9 mouse cellular contexts compared by ENCODE assay signal in the genomic region with DNA sequence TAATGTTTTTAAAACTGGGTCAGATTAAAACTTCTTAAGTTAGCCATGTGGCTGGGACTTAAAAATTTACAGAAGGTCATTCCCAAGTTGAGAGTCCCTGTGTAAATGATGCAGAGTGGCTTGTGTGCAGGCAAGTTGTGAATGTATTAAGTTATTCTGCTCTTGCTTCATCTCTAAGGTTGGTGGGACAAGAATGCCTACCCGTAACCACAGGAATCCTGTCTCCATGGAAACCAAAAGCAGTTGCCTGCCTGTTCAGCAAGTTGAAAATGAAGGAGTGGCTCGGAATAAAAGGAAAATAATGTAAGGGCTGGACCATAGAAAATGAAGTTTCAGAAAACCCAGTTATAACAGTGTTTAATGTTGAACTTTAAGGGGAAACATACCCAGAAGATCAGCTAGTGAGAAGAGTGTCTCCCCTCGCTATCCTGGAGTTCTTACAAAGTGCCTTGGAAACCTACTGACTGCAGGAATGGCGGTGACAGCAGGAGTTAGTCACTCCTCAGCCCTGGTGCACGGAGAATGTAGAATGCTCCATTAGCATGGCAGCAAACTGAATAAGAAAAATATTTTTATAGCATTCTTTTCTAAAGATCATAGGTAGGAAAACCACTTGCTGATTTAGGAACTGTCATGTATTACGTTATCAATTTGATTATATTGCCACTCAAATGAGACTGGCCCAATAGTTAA. TPM values are rescaled to one million over a fixed set of nuclear protein-coding genes. Genes with fewer than 3 reads are reported as not detected.
DNase-seq lines count a peak whose midpoint lies in the region; ATAC-seq and TF ChIP-seq lines count a peak whose summit lies in the region.
"Had no signal": no experiment of that assay in that cellular context is flagged by ENCODE, and none has a peak within 500 bp of the region (broad histone marks: within the 10 kb centered on the region; RNA-seq: fewer than 3 reads in every experiment).

No protein-coding gene starts in this region.

- peaks cover 13% of the 10 kb centered on the region for H3K4me1 ChIP-seq in hindbrain, embryonic 13.5 days (replicated peaks)
- H3K4me1 ChIP-seq in midbrain, embryonic 10.5 days = peaks cover 21% of the 10 kb centered on the region
- H3K4me1 ChIP-seq: liver, embryonic 15.5 days had no signal

- ATAC-seq in hindbrain, embryonic 13.5 days (ENCODE audit: low FRiP score) = no peak

- no peaks in the 10 kb centered on the region for H3K27me3 ChIP-seq in hindbrain, embryonic 13.5 days
- H3K27me3 ChIP-seq in midbrain, embryonic 10.5 days (ENCODE audit: low read depth, poor library complexity, severe bottlenecking) = no peaks in the 10 kb centered on the region
- H3K27me3 ChIP-seq: liver, embryonic 15.5 days had no signal

- H3K4me3 ChIP-seq in gastrocnemius, adult 2 months = no peak overlapping the region
- H3K4me3 ChIP-seq in hindbrain, embryonic 13.5 days = no peak overlapping the region
- H3K4me3 ChIP-seq in midbrain, embryonic 10.5 days = no peak overlapping the region
- H3K4me3 ChIP-seq: liver, embryonic 15.5 days had no signal

- H3K9me3 ChIP-seq in hindbrain, embryonic 13.5 days = no peaks in the 10 kb centered on the region
- no peaks in the 10 kb centered on the region for H3K9me3 ChIP-seq in midbrain, embryonic 10.5 days (replicated peaks)
- H3K9me3 ChIP-seq: liver, embryonic 15.5 days had no signal

- no peak for TF ChIP-seq CTCF in gastrocnemius, adult 2 months (IDR thresholded peaks at IDR 0.05)

- intact Hi-C loops in gastrocnemius, adult 2 months (cut with DNase I) = no loop called here
- intact Hi-C loops in gastrocnemius, postnatal 14 days (cut with DNase I; ENCODE audit: low total_unique reads) = loop anchor here (5.0 kb wide), 1 partner anchor 35 kb away; no protein-coding TSS in a partner anchor

- peak overlapping the region; percentile 4; the same call in 1 of the 2 replicates for H3K27ac ChIP-seq in gastrocnemius, adult 2 months
- peak overlapping the region; percentile 45; the same call in 1 of the 2 replicates for H3K27ac ChIP-seq in hindbrain, embryonic 13.5 days
- peak overlapping the region; percentile 71 for H3K27ac ChIP-seq in midbrain, embryonic 10.5 days (replicated peaks)
- H3K27ac ChIP-seq: liver, embryonic 15.5 days had no signal

- H3K36me3 ChIP-seq in hindbrain, embryonic 13.5 days = peaks cover 28% of the 10 kb centered on the region
- peaks cover 44% of the 10 kb centered on the region for H3K36me3 ChIP-seq in midbrain, embryonic 10.5 days

- DNase-seq in gastrocnemius, adult 2 months = no peak
- DNase-seq in gastrocnemius, postnatal 14 days = no peak
- peak; percentile 39 for DNase-seq in brain, embryonic 18.5 days (ENCODE audit: low read depth, low spot score)
- peak; percentile 38 for DNase-seq in midbrain, embryonic 10.5 days (ENCODE audit: low spot score)
- no peak for DNase-seq in B cell, adult 2 months
- no peak for DNase-seq in adrenal gland, postnatal 4 days (ENCODE audit: low spot score in 2 of 2)
- no peak for DNase-seq in heart, adult 9 months (ENCODE audit: low spot score in 2 of 2)

- 25% methylated on average over 6 of the region's 6 CpGs for WGBS in hindbrain, embryonic 13.5 days
- 44% methylated on average over 6 of the region's 6 CpGs for WGBS in midbrain, embryonic 10.5 days

- no peak overlapping the region for H3K4me2 ChIP-seq in hindbrain, embryonic 13.5 days
- H3K4me2 ChIP-seq: liver, embryonic 15.5 days had no signal

- no peak overlapping the region for H3K9ac ChIP-seq in hindbrain, embryonic 13.5 days
- H3K9ac ChIP-seq: liver, embryonic 15.5 days had no signal

RNA-seq across cellular contexts. Expression of a gene that starts 21.4 kb away (rescaled TPM):
- total RNA-seq in gastrocnemius, adult 2 months (2021) = 10 to 100 TPM; 28.0 to 52.6 TPM
- 100 to 1,000 TPM in 1 of 2 experiments, 10 to 100 TPM in 1; 90.8 to 119 TPM for total RNA-seq in gastrocnemius, postnatal 14 days (2021)
- polyA plus RNA-seq in hindbrain, embryonic 13.5 days (2015; fragmentation: Nextera tagmentation; extraction: Ambion mirVana) = 187 TPM in 2 replicates
- 133 and 178 TPM in 2 replicates for polyA plus RNA-seq in midbrain, embryonic 10.5 days (2016; fragmentation: Nextera tagmentation; extraction: Ambion mirVana)
- 100 to 1,000 TPM; 338 to 365 TPM for total RNA-seq in adrenal gland, postnatal 4 days (2021)

RNA-seq across cellular contexts. Expression of a gene that starts 34.3 kb away (rescaled TPM):
- total RNA-seq in gastrocnemius, adult 2 months (2021) = 1 to 10 TPM; 4.7 to 7.1 TPM
- total RNA-seq in gastrocnemius, postnatal 14 days (2021) = 1 to 10 TPM; 5.0 to 6.4 TPM
- 11.4 and 12.5 TPM in 2 replicates for polyA plus RNA-seq in hindbrain, embryonic 13.5 days (2015; fragmentation: Nextera tagmentation; extraction: Ambion mirVana)
- polyA plus RNA-seq in midbrain, embryonic 10.5 days (2016; fragmentation: Nextera tagmentation; extraction: Ambion mirVana) = 21.9 and 23.2 TPM in 2 replicates
- total RNA-seq in adrenal gland, postnatal 4 days (2021) = 10 to 100 TPM; 20.4 to 20.8 TPM

Comparison
In these comparisons a context has a peak if more than half of its experiments do, and no peak if none do; other contexts are left out.
1. DNase-seq: peak in brain, embryonic 18.5 days (single experiment) and midbrain, embryonic 10.5 days (single experiment); none in gastrocnemius, adult 2 months (single experiment), gastrocnemius, postnatal 14 days (single experiment), B cell, adult 2 months (0 of 2), adrenal gland, postnatal 4 days (0 of 2) and heart, adult 9 months (0 of 2).
2. H3K27ac ChIP-seq: peak in every context shown above with its lines; median percentile 71 in midbrain, embryonic 10.5 days; 45 in hindbrain, embryonic 13.5 days; 4 in gastrocnemius, adult 2 months.